Mouse (Mus musculus): ENCODE results near the gene Ints6. TPM values are rescaled to one million over a fixed set of nuclear protein-coding genes. Genes with fewer than 3 reads are reported as not detected.

Ints6 gene
- polyA plus RNA-seq, 1 experiment from 2014 or later, result 35.2 TPM

DNA sequence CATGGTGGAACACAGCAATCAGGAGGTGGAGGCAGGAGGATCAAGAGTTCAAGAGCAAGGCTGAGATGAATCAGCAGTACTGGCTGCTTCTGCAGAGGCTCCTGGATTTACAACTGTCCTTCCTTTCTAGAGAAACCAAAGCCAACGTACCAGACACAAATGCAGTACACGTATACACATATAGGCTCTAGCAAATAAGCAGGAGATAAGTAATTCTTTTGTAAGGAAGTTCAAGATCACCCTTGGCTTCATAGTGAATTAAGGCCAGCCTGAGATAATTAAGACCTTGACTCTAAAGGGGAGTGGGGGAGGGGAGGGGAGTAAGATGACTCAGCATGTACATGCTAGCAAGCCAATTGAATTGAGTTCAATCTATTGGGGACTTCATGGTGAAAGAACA lies 9.5 kb downstream of the Ints6 start:
- TF ChIP-seq CTCF (IDR thresholded peaks at IDR 0.05; ENCODE audit: low read depth), result no peak
- WGBS, result 86% methylated on average over 2 of the region's 2 CpGs

DNA sequence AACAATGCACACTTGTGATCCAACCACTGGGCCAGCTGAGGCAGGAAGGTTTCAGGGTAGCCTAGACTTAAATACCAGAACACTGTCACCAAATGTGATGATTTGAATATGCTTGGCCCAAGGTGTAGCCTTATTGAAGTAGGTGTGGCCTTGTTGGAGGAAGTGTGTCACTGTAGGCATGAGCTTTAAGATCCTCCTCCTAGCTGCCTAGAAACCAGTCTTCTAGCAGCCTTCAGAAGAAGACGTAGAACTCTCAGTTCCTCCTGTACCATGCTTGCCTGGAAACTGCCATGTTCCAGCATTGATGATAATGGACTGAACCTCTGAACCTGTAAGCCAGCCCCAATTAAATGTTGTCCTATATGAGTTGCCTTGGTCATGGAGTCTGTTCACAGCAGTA lies 25.3 kb downstream of the Ints6 start:
- no peak overlapping the region for H3K4me2 ChIP-seq
- no peaks in the 10 kb centered on the region for H3K4me1 ChIP-seq (ENCODE audit: insufficient read depth)
- WGBS, result 87% methylated on average over 1 of the region's 1 CpGs
- no peak overlapping the region for H3K9ac ChIP-seq
- no peak overlapping the region for H3K4me3 ChIP-seq (ENCODE audit: low read depth, low read length)
- no peak for ATAC-seq (ENCODE audit: insufficient read depth)
- H3K27ac ChIP-seq (ENCODE audit: low read depth), result no peak overlapping the region
- peaks cover 41% of the 10 kb centered on the region for H3K36me3 ChIP-seq (ENCODE audit: insufficient read depth)
- no peaks in the 10 kb centered on the region for H3K9me3 ChIP-seq (ENCODE audit: low read depth, low read length)
- DNase-seq, result no peak
- no peak for TF ChIP-seq CTCF (IDR thresholded peaks at IDR 0.05; ENCODE audit: low read depth)
- no peaks in the 10 kb centered on the region for H3K27me3 ChIP-seq (ENCODE audit: insufficient read depth, low read length)

More for the DNA sequence above, 9.5 kb downstream of the Ints6 start:
- Histone ChIP-seq H3K4me2 (no peak overlapping the region), H3K4me3 (ENCODE audit: low read depth, low read length) (no peak overlapping the region), H3K9me3 (ENCODE audit: low read depth, low read length) (no peaks in the 10 kb centered on the region), H3K27me3 (ENCODE audit: insufficient read depth, low read length) (no peaks in the 10 kb centered on the region), H3K9ac (no peak overlapping the region), H3K27ac (ENCODE audit: low read depth) (no peak overlapping the region), H3K36me3 (ENCODE audit: insufficient read depth) (peaks cover 28% of the 10 kb centered on the region; the same call in 1 of the 2 replicates), H3K4me1 (ENCODE audit: insufficient read depth) (no peaks in the 10 kb centered on the region)
- ATAC-seq (ENCODE audit: insufficient read depth) (no peak), DNase-seq (no peak)

DNA sequence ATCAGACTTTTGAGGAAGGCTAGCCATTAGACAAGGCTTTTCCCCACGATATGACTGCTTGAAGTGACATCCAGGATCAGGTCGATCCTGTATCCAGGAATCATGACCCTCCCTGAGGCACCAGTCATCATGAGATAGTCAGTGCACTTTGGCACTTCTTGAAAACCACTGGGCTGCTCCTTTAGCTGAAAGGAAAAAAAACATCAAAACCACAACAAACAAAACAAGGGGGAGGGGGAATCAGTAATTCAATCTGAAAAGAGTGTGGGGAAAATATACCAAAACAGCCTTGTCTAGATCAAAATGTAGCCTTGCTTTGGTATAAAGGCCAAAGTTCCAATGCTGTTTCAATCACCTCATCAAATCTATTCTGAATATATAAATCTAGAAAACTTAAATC lies 27.3 kb downstream of the Ints6 start:
- H3K27ac ChIP-seq (ENCODE audit: low read depth), result no peak overlapping the region
- H3K4me1 ChIP-seq (ENCODE audit: insufficient read depth), result no peaks in the 10 kb centered on the region
- no peak for ATAC-seq (ENCODE audit: insufficient read depth)
- WGBS, result 74% methylated on average over 2 of the region's 2 CpGs
- no peak for TF ChIP-seq CTCF (IDR thresholded peaks at IDR 0.05; ENCODE audit: low read depth)
- no peaks in the 10 kb centered on the region for H3K27me3 ChIP-seq (ENCODE audit: insufficient read depth, low read length)
- DNase-seq, result no peak
- H3K4me2 ChIP-seq, result no peak overlapping the region
- H3K9ac ChIP-seq, result no peak overlapping the region
- no peaks in the 10 kb centered on the region for H3K9me3 ChIP-seq (ENCODE audit: low read depth, low read length)
- no peak overlapping the region for H3K4me3 ChIP-seq (ENCODE audit: low read depth, low read length)
- H3K36me3 ChIP-seq (ENCODE audit: insufficient read depth), result peaks cover 47% of the 10 kb centered on the region

DNA sequence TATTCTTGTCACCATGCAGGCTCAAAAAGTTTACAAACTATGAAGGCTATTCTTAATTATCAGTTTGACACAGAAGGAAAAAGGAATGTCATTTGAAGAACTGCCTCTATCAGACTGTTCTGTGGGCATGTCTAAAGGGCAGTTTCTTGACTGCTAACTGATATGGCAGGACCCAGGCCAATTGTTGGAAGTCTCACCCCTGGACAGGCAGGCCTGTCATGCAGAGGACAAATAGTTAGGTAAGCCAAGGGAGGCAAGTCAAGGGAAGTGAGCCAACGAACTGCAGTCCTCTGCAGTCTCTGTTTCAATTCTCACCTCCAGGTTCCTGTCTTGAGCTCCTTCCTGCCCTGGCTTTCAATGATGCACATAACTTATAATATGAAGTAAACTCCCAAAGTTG lies 29.1 kb downstream of the Ints6 start:
- Histone ChIP-seq H3K9ac (no peak overlapping the region), H3K36me3 (ENCODE audit: insufficient read depth) (peaks cover 38% of the 10 kb centered on the region), H3K4me1 (ENCODE audit: insufficient read depth) (no peaks in the 10 kb centered on the region), H3K9me3 (ENCODE audit: low read depth, low read length) (no peaks in the 10 kb centered on the region), H3K4me2 (no peak overlapping the region), H3K27me3 (ENCODE audit: insufficient read depth, low read length) (no peaks in the 10 kb centered on the region), H3K4me3 (ENCODE audit: low read depth, low read length) (no peak overlapping the region), H3K27ac (ENCODE audit: low read depth) (no peak overlapping the region)
- TF ChIP-seq CTCF (IDR thresholded peaks at IDR 0.05; ENCODE audit: low read depth), result no peak
- WGBS, result 73% methylated on average over 1 of the region's 1 CpGs
- ATAC-seq (ENCODE audit: insufficient read depth) (no peak), DNase-seq (no peak)

DNA sequence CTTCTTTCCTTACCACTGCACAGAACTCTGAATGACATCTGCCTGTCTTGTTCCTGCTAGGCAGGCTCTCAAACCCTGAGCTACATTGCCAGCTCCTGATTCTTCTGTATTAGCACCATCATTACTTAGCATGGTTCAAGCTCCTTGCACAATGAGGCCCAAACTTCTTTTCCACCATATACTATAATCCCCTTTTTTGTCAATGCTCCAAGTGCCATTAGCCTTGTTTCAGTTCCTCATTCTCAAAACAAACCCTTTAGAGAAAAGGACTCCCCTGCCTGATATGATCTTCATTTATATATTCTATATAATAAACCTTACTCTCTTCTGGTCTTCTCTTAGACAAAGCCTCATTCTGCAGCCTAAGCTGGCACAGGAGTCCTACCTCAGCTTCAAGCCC lies 36.4 kb downstream of the Ints6 start:
- no peaks in the 10 kb centered on the region for H3K9me3 ChIP-seq (ENCODE audit: low read depth, low read length)
- no peak overlapping the region for H3K27ac ChIP-seq (ENCODE audit: low read depth)
- no peak for DNase-seq
- H3K36me3 ChIP-seq (ENCODE audit: insufficient read depth), result 0 out of 2 replicates have a peak, but pooled peaks cover 3% of the 10 kb centered on the region
- H3K4me2 ChIP-seq, result no peak overlapping the region
- no peak for TF ChIP-seq CTCF (IDR thresholded peaks at IDR 0.05; ENCODE audit: low read depth)
- H3K27me3 ChIP-seq (ENCODE audit: insufficient read depth, low read length), result no peaks in the 10 kb centered on the region
- H3K9ac ChIP-seq, result no peak overlapping the region
- no peaks in the 10 kb centered on the region for H3K4me1 ChIP-seq (ENCODE audit: insufficient read depth)
- ATAC-seq (ENCODE audit: insufficient read depth), result no peak
- no peak overlapping the region for H3K4me3 ChIP-seq (ENCODE audit: low read depth, low read length)

DNA sequence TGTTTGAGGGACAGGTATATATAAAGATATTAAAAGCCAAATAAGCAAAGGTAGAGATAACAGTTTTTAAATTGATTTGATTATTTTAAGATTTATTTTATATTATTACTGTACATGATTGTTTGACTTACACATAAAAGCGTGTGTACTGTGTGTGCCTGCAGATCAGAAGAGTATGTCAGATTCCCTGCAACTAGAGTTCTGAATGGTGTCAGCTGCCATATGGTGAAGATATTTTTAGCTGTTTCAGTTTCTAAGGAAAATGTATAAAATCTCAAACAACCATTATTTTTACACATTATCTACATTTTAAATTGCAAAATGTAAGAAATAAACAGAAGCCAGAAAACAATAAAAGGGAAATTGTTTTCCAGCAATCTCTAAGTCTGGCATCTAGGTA lies 39.3 kb downstream of the Ints6 start:
- peaks cover 3% of the 10 kb centered on the region; the same call in 1 of the 2 replicates for H3K36me3 ChIP-seq (ENCODE audit: insufficient read depth)
- H3K9ac ChIP-seq, result no peak overlapping the region
- 60% methylated on average over 1 of the region's 1 CpGs for WGBS
- H3K4me3 ChIP-seq (ENCODE audit: low read depth, low read length), result no peak overlapping the region
- H3K9me3 ChIP-seq (ENCODE audit: low read depth, low read length), result no peaks in the 10 kb centered on the region
- H3K4me1 ChIP-seq (ENCODE audit: insufficient read depth), result no peaks in the 10 kb centered on the region
- TF ChIP-seq CTCF (IDR thresholded peaks at IDR 0.05; ENCODE audit: low read depth), result no peak
- no peaks in the 10 kb centered on the region for H3K27me3 ChIP-seq (ENCODE audit: insufficient read depth, low read length)
- ATAC-seq (ENCODE audit: insufficient read depth) (no peak), DNase-seq (no peak)
- no peak overlapping the region for H3K27ac ChIP-seq (ENCODE audit: low read depth)
- no peak overlapping the region for H3K4me2 ChIP-seq

DNA sequence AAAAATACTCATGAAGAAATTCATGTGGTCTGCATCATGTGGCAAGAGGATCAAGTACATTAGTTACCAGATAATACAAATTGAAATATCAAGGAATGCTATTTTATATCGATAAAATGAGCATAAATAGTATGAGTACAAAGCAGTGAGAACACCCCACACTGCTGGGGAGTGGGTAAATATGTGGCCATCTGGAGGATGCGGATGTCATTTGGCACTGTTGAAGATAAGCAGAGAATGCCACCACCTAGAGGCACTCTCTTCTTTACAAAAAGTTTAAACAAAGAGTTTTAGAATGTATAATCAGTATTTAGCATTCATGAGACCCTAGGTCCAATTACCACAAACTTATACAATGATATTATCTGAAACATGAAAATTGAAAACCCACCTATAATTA lies 42.8 kb downstream of the Ints6 start:
- TF ChIP-seq CTCF (IDR thresholded peaks at IDR 0.05; ENCODE audit: low read depth), result no peak
- no peak for ATAC-seq (ENCODE audit: insufficient read depth)
- H3K4me1 ChIP-seq (ENCODE audit: insufficient read depth), result no peaks in the 10 kb centered on the region
- DNase-seq, result no peak
- H3K4me3 ChIP-seq (ENCODE audit: low read depth, low read length), result no peak overlapping the region
- no peak overlapping the region for H3K27ac ChIP-seq (ENCODE audit: low read depth)
- no peaks in the 10 kb centered on the region for H3K9me3 ChIP-seq (ENCODE audit: low read depth, low read length)
- no peaks in the 10 kb centered on the region for H3K27me3 ChIP-seq (ENCODE audit: insufficient read depth, low read length)
- no peak overlapping the region for H3K4me2 ChIP-seq
- H3K36me3 ChIP-seq (ENCODE audit: insufficient read depth), result peaks cover 30% of the 10 kb centered on the region
- WGBS, result 80% methylated on average over 2 of the region's 2 CpGs
- no peak overlapping the region for H3K9ac ChIP-seq

DNA sequence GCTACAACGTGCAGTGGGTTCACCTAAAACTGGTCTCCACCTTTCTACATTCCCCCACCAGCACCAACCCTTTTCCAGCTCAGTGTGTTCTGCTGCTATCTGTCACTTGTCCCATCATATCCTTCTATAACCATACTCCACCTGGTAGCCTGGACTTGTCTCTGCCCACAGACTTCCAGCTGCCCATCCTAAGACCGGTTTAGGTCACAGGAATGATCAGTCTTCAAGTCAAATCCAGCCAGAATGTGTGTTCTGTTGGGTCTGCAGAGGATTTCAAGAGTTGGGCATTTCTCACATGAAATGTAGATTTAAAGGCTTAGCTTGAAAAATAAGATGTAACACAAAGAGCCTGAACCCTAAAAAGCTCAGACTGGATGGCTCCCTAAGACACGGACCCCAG lies 87.3 kb downstream of the Ints6 start:
- no peaks in the 10 kb centered on the region for H3K27me3 ChIP-seq (ENCODE audit: insufficient read depth, low read length)
- no peaks in the 10 kb centered on the region for H3K4me1 ChIP-seq (ENCODE audit: insufficient read depth)
- no peak overlapping the region for H3K4me2 ChIP-seq
- H3K4me3 ChIP-seq (ENCODE audit: low read depth, low read length), result no peak overlapping the region
- no peaks in the 10 kb centered on the region for H3K9me3 ChIP-seq (ENCODE audit: low read depth, low read length)
- no peaks in the 10 kb centered on the region for H3K36me3 ChIP-seq (ENCODE audit: insufficient read depth)
- H3K27ac ChIP-seq (ENCODE audit: low read depth), result no peak overlapping the region
- no peak for TF ChIP-seq CTCF (IDR thresholded peaks at IDR 0.05; ENCODE audit: low read depth)
- ATAC-seq (ENCODE audit: insufficient read depth), result no peak
- no peak for DNase-seq
- WGBS, result 86% methylated on average over 3 of the region's 3 CpGs
- no peak overlapping the region for H3K9ac ChIP-seq
